Mouse (Mus musculus) small intestine, adult 2 months (tissue): Measurements from ENCODE around the gene Sh3pxd2a. TPM values are rescaled to one million over a fixed set of nuclear protein-coding genes. Genes with fewer than 3 reads are reported as not detected.

Experiments used
- H3K27ac ChIP-seq: fragments of 200-500 bp; 2 replicates; pipeline ENCODE4 v1.5.1; 2012; ENCODE audit warnings: low read depth, low read length, control low read depth, inconsistent platforms; ENCODE audit not compliant: insufficient read depth
- H3K27me3 ChIP-seq: fragments of 200-500 bp; 2 replicates; pipeline ENCODE4 v1.6.1; 2012; ENCODE audit warnings: mild to moderate bottlenecking, moderate library complexity, low read length, inconsistent platforms; ENCODE audit not compliant: control insufficient read depth, insufficient read depth
- H3K36me3 ChIP-seq: fragments of 200-500 bp; 2 replicates; pipeline ENCODE4 v1.6.1; 2012; ENCODE audit warnings: mild to moderate bottlenecking, low read length, control low read depth, inconsistent platforms; ENCODE audit not compliant: control insufficient read depth, insufficient read depth
- H3K4me1 ChIP-seq: fragments of 200-500 bp; 2 replicates; pipeline ENCODE4 v1.6.1; 2012; ENCODE audit warnings: low read length, inconsistent platforms, mixed read lengths; ENCODE audit not compliant: control insufficient read depth, insufficient read depth, insufficient read length
- H3K4me3 ChIP-seq: fragments of 200-500 bp; 2 replicates; pipeline ENCODE4 v1.5.1; 2012; ENCODE audit warnings: low read depth, mild to moderate bottlenecking, control low read depth, inconsistent platforms, low read length, moderate library complexity
- CTCF ChIP-seq: fragments of 200-500 bp; IDR thresholded peaks from 2 replicates; pipeline ENCODE4 v1.5.1; 2012; ENCODE audit warnings: low read depth, mild to moderate bottlenecking, control low read depth, inconsistent platforms, low read length, moderate library complexity, mixed read lengths; ENCODE audit not compliant: insufficient replicate concordance, insufficient read length; ENCODE audit errors: extremely low read depth
- POLR2A ChIP-seq: fragments of 200-500 bp; IDR thresholded peaks from 2 replicates; pipeline ENCODE4 v1.6.1; 2012; ENCODE audit warnings: low read depth, mild to moderate bottlenecking, control low read depth, inconsistent platforms, low read length, moderate library complexity
- WGBS: fragments of 180-500 bp; shearing (Covaris S2); methylation state at CpG from one replicate; pipeline ENCODE4 v1.1.7; 2018; 5-methylcytosine and 5-hydroxymethylcytosine counted together
- polyA plus RNA-seq: library from polyadenylated mRNA; depleted of rRNA; stranded (reverse); fragments of >200 nt; gene quantifications from 2 replicates; pipeline ENCODE4 v1.2.3, GENCODE M21; 2012

The Sh3pxd2a gene
- polyA plus RNA-seq, 1 experiment: 6.3 TPM

- H3K27me3 ChIP-seq: no peaks in the 10 kb centered on the region
- 73% methylated on average over 6 of the region's 6 CpGs for WGBS
Observed at GRCm38 (mm10) chr19:47445726-47446125, 18.5 kb downstream of the Sh3pxd2a start.

GRCm38 (mm10) chr19:47444488-47444887, 19.7 kb downstream of the Sh3pxd2a start:
- Histone ChIP-seq H3K27ac (no peak overlapping the region), H3K4me1 (peaks cover 28% of the 10 kb centered on the region), H3K4me3 (no peak overlapping the region), H3K36me3 (no peaks in the 10 kb centered on the region), H3K27me3 (no peaks in the 10 kb centered on the region)
- WGBS: 78% methylated on average over 12 of the region's 12 CpGs
- TF ChIP-seq CTCF (no peak), POLR2A (no peak)

More at GRCm38 (mm10) chr19:47445726-47446125, 18.5 kb downstream of the Sh3pxd2a start:
- Histone ChIP-seq H3K4me1 (peaks cover 33% of the 10 kb centered on the region), H3K27ac (no peak overlapping the region), H3K4me3 (no peak overlapping the region), H3K36me3 (no peaks in the 10 kb centered on the region)
- no peak for TF ChIP-seq CTCF
- no peak for TF ChIP-seq POLR2A

DNA sequence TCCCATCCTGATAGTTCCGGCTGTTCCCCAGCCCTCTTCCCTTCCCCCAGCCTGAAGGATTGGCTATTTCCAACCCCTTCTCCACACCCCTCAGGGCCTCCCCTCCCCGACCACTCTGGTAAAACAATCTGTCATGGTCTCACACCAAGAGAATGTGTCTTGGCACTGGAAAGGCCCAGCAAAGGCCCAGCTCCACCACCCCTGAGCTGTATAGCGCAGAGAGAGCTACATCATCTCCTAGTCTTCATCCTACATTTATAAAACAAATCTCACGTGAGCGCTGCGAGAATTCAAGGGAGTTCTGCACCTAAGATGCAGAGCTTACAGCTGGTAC, 21.9 kb downstream of the Sh3pxd2a start:
- TF ChIP-seq CTCF (no peak), POLR2A (no peak)
- H3K36me3 ChIP-seq: no peaks in the 10 kb centered on the region
- H3K4me3 ChIP-seq: no peak overlapping the region
- no peaks in the 10 kb centered on the region for H3K27me3 ChIP-seq
- WGBS: 89% methylated on average over 6 of the region's 6 CpGs
- peaks cover 20% of the 10 kb centered on the region for H3K4me1 ChIP-seq
- no peak overlapping the region for H3K27ac ChIP-seq

- Histone ChIP-seq H3K4me1 (peaks cover 18% of the 10 kb centered on the region), H3K27ac (0 out of 2 replicates have a peak overlapping the region, but pooled peaks have one; percentile 14), H3K36me3 (no peaks in the 10 kb centered on the region), H3K4me3 (no peak overlapping the region), H3K27me3 (no peaks in the 10 kb centered on the region)
- TF ChIP-seq POLR2A (no peak), CTCF (no peak)
- 83% methylated on average over 17 of the region's 17 CpGs for WGBS
Observed at GRCm38 (mm10) chr19:47441541-47442293, 22.5 kb downstream of the Sh3pxd2a start.

GRCm38 (mm10) chr19:47440967-47441366, 23.2 kb downstream of the Sh3pxd2a start:
- TF ChIP-seq POLR2A (no peak), CTCF (no peak)
- Histone ChIP-seq H3K27ac (no peak overlapping the region), H3K27me3 (no peaks in the 10 kb centered on the region), H3K36me3 (no peaks in the 10 kb centered on the region), H3K4me3 (no peak overlapping the region), H3K4me1 (peaks cover 12% of the 10 kb centered on the region)
- 87% methylated on average over 4 of the region's 4 CpGs for WGBS

GRCm38 (mm10) chr19:47440435-47440803, 23.8 kb downstream of the Sh3pxd2a start:
- Histone ChIP-seq H3K36me3 (no peaks in the 10 kb centered on the region), H3K4me3 (no peak overlapping the region), H3K27ac (no peak overlapping the region), H3K27me3 (no peaks in the 10 kb centered on the region), H3K4me1 (peaks cover 7% of the 10 kb centered on the region)
- TF ChIP-seq POLR2A (no peak), CTCF (no peak)
- 91% methylated on average over 7 of the region's 7 CpGs for WGBS

- Histone ChIP-seq H3K4me3 (no peak overlapping the region), H3K27me3 (no peaks in the 10 kb centered on the region), H3K27ac (no peak overlapping the region), H3K36me3 (no peaks in the 10 kb centered on the region), H3K4me1 (peaks cover 4% of the 10 kb centered on the region; the same call in 1 of the 2 replicates)
- 76% methylated on average over 9 of the region's 9 CpGs for WGBS
- TF ChIP-seq CTCF (no peak), POLR2A (no peak)
Observed at GRCm38 (mm10) chr19:47439726-47440434, 24.3 kb downstream of the Sh3pxd2a start.
